Mouse (Mus musculus) kidney, adult 2 months (tissue): ENCODE results near the gene Kcnc4.

Source experiments
- CTCF ChIP-seq: fragments of 200-500 bp; conservative IDR thresholded peaks from 2 replicates; pipeline ENCODE4 v1.5.1; 2011; ENCODE audit warnings: low read depth, mild to moderate bottlenecking, control low read depth, low read length, moderate library complexity, mixed read lengths; ENCODE audit not compliant: insufficient read depth, insufficient read length
- POLR2A ChIP-seq: fragments of 200-500 bp; IDR thresholded peaks from one replicate; pipeline ENCODE4 v1.6.1; 2011; ENCODE audit warnings: low read depth, low read length, control low read depth

GRCm38 (mm10) chr3:107443866-107444265, 15.5 kb downstream of the Kcnc4 start:
- TF ChIP-seq CTCF (no peak), POLR2A (no peak)
